Mouse (Mus musculus) olfactory bulb, adult 2 months (tissue): ENCODE measurements at regions not wholly inside any gene's neighbourhood (a gene's known extent, or its start where the extent isn't known, plus 50 kb on each side); places are given as distances from the start of the nearest gene placed in this dataset.

Source experiments
- H3K27ac ChIP-seq: fragments of 200-500 bp; 2 replicates; pipeline ENCODE4 v1.5.1; 2012; ENCODE audit warnings: low read depth, low read length; ENCODE audit not compliant: insufficient read depth
- H3K4me1 ChIP-seq: fragments of 200-500 bp; 2 replicates; pipeline ENCODE4 v1.6.1; 2012; ENCODE audit warnings: low read length; ENCODE audit not compliant: control insufficient read depth, insufficient read depth
- H3K4me3 ChIP-seq: fragments of 200-500 bp; 2 replicates; pipeline ENCODE4 v1.5.1; 2012; ENCODE audit warnings: mild to moderate bottlenecking, low read depth, low read length, moderate library complexity; ENCODE audit not compliant: insufficient read depth
- CTCF ChIP-seq: fragments of 200-500 bp; IDR thresholded peaks from 2 replicates; pipeline ENCODE4 v1.5.1; 2012; ENCODE audit warnings: low read depth, mild to moderate bottlenecking, low read length, moderate library complexity; ENCODE audit not compliant: insufficient read depth
- POLR2A ChIP-seq: fragments of 200-500 bp; IDR thresholded peaks from 2 replicates; pipeline ENCODE4 v1.6.1; 2012; ENCODE audit warnings: mild to moderate bottlenecking, low read depth, low read length, moderate library complexity; ENCODE audit not compliant: insufficient read depth
- WGBS: fragments of 180-500 bp; shearing (Covaris S2); methylation state at CpG from one replicate; pipeline ENCODE4 v1.1.7; 2018; 5-methylcytosine and 5-hydroxymethylcytosine counted together

DNA sequence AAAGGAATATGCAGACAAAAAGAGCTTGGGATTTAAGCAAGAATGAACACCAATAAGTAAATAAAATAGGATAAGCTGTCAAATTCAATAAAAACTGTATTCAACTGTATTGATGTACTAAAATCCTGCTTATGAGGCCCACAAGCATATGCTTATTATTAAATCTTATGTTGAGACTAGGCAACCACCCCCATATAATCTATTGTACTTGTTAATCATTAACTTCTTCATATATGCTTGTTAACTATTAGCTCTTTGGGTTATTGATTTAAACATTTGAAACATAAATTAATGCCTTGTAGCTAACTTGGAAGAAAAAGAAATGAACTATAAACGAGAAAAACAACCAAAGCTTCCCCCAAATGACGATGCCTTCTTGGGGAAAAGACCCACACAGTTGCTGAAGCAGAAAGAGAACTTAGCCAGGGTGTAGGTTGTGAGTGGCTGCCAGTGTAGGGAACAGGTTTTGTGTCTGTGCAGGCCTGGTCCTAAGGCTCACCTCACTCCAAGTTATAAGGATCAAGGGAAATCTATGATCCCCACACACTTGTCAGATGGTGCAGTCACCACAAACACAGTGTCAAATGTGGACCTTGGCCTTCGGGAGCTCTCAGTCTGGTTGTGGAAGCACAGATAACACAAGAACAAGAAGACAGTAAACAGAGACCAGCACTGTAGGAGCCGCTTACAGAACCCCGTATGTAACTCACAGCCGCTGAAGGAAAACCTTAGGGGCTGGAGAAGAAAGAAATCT is 71.8 kb upstream of the Cited2 start:
- 85% methylated on average over 6 of the region's 6 CpGs for WGBS
- TF ChIP-seq POLR2A (no peak), CTCF (no peak)
- Histone ChIP-seq H3K27ac (no peak overlapping the region), H3K4me3 (no peak overlapping the region), H3K4me1 (peaks cover 8% of the 10 kb centered on the region)

DNA sequence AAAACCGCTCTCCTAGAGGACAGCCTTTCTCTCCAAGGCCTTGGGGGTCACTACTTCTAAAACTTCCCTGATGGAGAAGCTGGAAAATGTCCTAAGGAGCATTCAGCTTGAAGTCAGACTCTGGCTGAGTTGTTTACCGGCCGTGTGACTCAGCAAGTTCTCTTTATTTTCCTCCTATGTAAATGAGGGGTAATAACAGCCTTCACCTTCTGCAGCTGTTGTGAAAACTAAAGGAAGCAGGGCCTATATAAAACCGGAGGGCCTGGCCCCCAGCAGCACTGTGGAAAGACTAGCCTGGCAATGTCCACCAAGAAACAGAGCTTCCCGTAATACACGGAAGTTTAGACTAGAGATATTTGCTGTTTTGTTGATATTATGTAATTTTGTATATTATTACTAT is 69.7 kb upstream of the Cited2 start:
- H3K4me1 ChIP-seq = peaks cover 11% of the 10 kb centered on the region
- WGBS = 23% methylated on average over 6 of the region's 6 CpGs
- H3K27ac ChIP-seq = no peak overlapping the region; the same call in 1 of the 2 replicates
- no peak overlapping the region for H3K4me3 ChIP-seq
- TF ChIP-seq POLR2A (no peak), CTCF (no peak)

DNA sequence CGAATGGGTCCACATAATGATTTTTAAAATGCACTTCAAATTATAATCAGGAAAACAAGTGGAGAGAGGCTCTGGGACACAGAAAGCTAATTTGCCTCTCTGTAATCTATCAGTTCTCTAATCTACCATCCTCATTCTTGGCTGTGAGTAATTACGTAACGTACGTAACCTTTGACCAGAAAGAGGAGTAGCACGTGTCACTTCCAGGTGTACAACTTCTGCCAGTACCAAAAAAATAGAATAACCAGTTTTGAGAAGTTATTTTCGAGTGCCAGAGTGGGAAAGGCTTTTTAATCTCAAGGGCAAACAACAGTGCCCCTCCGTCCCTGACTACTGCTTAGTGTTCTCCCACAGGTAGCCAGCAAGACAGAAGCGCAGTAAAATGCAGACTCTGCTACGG is 69.2 kb upstream of the Cited2 start:
- Histone ChIP-seq H3K4me1 (peaks cover 11% of the 10 kb centered on the region), H3K4me3 (no peak overlapping the region), H3K27ac (0 out of 2 replicates have a peak overlapping the region, but pooled peaks have one; percentile 64)
- whole genome bisulfite sequencing = 74% methylated on average over 9 of the region's 9 CpGs
- no peak for TF ChIP-seq POLR2A
- TF ChIP-seq CTCF = no peak

DNA sequence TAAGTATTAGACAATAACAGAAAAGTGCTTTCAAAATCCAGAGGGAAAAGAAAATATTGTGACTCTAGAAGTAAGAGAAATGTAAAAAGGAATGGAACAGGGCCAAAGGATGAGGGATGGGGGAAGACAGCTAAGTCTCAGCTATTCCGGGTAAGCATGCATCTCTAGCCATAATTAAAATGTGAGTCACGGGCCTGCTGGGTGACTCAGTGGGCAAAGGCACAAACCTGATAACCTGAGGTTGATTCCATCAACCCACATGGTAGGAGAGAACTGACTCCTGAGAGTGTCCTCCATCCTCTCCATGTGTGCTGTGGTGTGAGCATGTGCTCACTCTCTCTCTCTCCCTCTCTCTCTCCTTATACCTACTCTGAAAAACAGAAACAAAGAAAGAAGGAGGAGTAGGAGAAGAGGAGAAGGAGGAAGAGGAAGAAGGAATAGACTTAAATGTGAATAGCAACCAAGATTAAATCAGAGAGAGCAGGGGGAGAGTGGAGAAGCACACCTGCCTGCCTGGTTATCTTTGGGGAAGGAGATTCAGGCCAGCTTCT is 68.6 kb upstream of the Cited2 start:
- Histone ChIP-seq H3K4me1 (peaks cover 11% of the 10 kb centered on the region), H3K4me3 (no peak overlapping the region), H3K27ac (peak overlapping the region; percentile 77)
- WGBS = 22% methylated on average over 2 of the region's 2 CpGs
- TF ChIP-seq CTCF (no peak), POLR2A (no peak)

DNA sequence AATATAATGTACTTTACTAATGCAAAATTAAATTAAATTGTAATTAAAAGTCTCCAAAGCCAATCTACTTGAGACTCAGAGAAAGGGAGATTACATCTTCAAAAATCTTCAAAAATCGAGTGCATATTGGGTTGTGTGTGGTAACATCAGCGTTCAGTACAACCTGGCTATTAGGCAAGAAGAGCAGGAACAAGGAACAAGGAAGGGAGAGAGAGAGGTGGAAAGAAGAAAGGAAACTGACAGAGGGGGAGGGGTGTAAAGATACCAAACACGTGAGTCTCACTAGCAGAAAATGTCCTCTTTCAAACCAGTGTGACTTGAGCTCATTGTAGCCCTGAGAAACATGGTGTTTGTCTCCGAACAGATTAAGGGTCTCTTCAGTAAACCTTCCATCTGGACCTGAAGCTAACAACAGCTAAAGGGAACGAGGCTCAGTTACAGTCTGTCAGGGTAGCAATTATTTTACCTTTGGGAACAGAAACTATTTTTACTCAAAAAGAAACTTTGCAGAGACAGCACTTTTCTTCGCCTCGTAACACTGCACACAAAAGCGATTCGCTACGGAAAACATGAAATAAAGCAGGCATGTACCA is 67.5 kb upstream of the Cited2 start:
- H3K27ac ChIP-seq = peak overlapping the region; percentile 48; the same call in 1 of the 2 replicates
- WGBS = 64% methylated on average over 10 of the region's 10 CpGs
- TF ChIP-seq CTCF (no peak), POLR2A (no peak)
- H3K4me3 ChIP-seq = no peak overlapping the region
- H3K4me1 ChIP-seq = peaks cover 11% of the 10 kb centered on the region

DNA sequence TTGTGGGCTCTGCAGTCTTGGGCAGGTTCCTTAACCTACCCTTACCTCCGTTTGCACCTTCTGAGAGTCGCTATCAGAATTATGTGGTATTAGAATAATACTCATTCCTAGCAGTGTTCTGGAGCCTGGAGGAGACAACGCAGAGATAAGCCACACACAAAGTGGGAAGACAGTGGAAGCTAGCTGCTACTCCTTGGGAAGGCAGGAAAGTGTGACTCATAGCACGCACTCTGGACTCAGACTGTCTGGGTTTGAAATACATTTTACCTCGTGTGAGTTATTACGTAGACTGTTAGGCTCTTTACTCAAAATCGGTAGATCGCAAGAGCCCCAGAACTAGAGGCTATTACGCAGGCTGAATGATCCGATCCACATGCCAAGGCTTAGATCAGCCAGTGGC is 66.7 kb upstream of the Cited2 start:
- 59% methylated on average over 10 of the region's 10 CpGs for WGBS
- Histone ChIP-seq H3K4me1 (peaks cover 11% of the 10 kb centered on the region), H3K27ac (peak overlapping the region; percentile 48; the same call in 1 of the 2 replicates), H3K4me3 (no peak overlapping the region)
- no peak for TF ChIP-seq CTCF
- TF ChIP-seq POLR2A = no peak

DNA sequence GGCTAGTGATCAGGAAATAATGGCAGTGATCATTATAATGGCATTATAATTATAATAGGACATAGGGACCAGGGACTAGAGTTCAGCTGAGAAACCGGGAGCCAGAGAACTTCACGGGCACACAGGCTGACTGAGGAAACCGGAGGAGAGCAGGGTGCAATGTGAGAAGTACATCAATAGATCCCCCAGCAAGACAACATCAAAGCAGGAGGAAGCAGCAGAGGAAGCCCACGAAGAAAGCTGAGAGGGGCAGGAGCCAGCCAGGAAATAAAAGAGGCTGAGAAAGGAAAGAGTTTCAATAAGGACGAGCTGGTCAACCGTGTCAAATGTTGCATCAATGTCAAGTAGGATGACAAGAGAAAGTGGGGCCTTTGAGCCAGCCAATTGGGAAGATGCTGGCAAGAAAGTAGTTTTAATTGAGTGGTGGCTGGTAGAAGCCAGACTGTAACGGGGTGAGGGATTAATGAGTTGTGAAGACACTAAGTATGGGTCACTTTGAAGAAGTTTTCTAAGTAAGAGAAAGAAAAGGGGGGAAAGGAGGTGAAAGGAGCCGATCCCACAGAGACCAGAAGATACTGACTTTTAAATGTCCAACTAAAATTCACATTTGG is 66.0 kb upstream of the Cited2 start:
- Histone ChIP-seq H3K27ac (no peak overlapping the region), H3K4me1 (peaks cover 11% of the 10 kb centered on the region), H3K4me3 (no peak overlapping the region)
- 51% methylated on average over 8 of the region's 8 CpGs for WGBS
- TF ChIP-seq POLR2A (no peak), CTCF (no peak)

DNA sequence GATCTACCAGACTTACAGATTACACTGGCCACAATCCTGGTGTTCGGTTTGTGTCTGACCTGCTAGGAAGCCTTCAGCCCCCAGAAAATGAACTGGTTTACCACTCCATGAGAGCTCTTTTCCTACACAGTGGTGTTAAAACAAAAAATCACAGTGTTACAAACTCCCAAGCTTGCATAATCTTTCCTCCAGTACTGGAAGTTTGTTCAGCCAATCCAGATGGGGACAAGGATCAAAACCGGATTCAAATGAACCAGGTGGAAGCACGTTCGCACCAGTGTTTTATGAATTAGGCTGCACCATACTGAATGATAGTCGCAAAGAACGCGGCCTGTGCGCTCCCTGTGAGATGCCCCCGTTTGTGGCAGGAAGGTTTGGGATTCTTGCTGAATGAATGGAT is 63.4 kb upstream of the Cited2 start:
- Histone ChIP-seq H3K4me3 (no peak overlapping the region), H3K27ac (no peak overlapping the region), H3K4me1 (peaks cover 8% of the 10 kb centered on the region)
- WGBS = 96% methylated on average over 9 of the region's 9 CpGs
- TF ChIP-seq POLR2A = no peak

DNA sequence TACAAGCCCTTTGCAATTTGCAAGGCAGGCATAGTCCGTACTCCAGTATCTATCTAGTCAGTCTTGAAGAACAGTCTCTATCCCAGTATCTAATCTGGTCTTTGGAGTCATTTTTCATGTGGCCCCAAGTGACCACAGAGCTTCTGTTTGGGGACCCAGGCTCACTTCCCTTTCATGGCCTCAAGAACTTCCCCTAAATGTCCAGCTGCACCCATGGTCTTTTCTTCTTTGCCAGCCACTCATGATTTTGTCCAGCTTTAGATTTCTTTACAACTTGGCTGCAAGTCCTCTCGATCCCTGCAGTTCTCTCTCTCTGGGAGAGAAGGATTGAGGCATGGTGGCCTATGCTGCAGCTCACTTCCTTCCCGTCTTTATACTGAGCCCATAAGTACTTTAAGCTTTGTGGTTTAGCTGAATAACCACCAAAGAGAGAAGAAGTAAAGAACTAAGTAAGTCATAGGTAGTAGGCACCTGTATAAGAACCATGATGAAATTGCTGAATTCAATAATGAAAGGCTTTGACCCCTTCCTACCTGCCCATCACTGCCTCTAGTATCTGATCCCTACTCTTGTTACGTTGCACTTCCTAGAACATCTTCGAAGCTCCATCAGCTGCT is 62.1 kb upstream of the Cited2 start:
- 94% methylated on average over 5 of the region's 5 CpGs for WGBS
- Histone ChIP-seq H3K4me1 (peaks cover 4% of the 10 kb centered on the region), H3K27ac (no peak overlapping the region), H3K4me3 (no peak overlapping the region)
- TF ChIP-seq POLR2A = no peak
- no peak for TF ChIP-seq CTCF
